Mouse (Mus musculus): ENCODE data around the gene Cryzl2.

The Cryzl2 gene

GRCm38 (mm10) chr1:157458421-157459208 lies at the start of gene Cryzl2:
Gene Cryzl2 (plus strand): TSS chr1:157458577.
- Histone ChIP-seq H3K4me1 (replicated peaks; ENCODE audit: low read depth, low read length) (peaks cover 22% of the 10 kb centered on the region), H3K4me3 (replicated peaks; ENCODE audit: low read length) (peak within 1 kb of the TSS; percentile 71), H3K9me3 (ENCODE audit: low read length) (no peaks in the 10 kb centered on the region), H3K36me3 (ENCODE audit: insufficient read depth, low read length) (no peaks in the 10 kb centered on the region), H3K27me3 (ENCODE audit: insufficient read depth, low read length) (no peaks in the 10 kb centered on the region)
- TF ChIP-seq CTCF (conservative IDR thresholded peaks at IDR 0.05; ENCODE audit: low read length) (peak; percentile 62), POU5F1 (IDR thresholded peaks at IDR 0.05; ENCODE audit: borderline replicate concordance, low read length) (no peak)

DNA sequence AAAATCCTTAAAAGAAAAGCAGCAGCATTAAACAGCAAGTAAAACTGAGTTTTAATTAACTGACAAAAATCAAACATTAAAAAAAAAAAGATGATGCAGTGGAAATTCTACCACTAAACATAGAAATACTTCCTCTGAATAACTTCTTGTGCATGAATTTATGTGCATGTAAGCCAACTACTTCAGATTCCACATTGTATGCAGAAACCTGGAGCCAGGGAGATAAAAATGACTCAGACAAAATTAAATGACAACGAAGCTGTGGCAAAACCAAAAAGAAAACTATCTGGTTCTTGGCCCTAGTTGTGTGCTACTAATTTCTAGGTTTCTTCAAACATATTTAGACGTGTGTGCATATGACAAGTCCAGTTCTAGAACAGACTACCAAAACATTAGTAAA lies 48.7 kb upstream of the Cryzl2 start:
- Histone ChIP-seq H3K36me3 (ENCODE audit: insufficient read depth, low read length) (peaks cover 9% of the 10 kb centered on the region), H3K27me3 (ENCODE audit: insufficient read depth, low read length) (peaks cover 12% of the 10 kb centered on the region), H3K4me3 (replicated peaks; ENCODE audit: low read length) (no peak overlapping the region), H3K9me3 (ENCODE audit: low read length) (no peaks in the 10 kb centered on the region), H3K4me1 (replicated peaks; ENCODE audit: low read depth, low read length) (peaks cover 29% of the 10 kb centered on the region)
- no peak for TF ChIP-seq NANOG (IDR thresholded peaks at IDR 0.05; ENCODE audit: borderline replicate concordance, low read length)
- TF ChIP-seq CTCF (conservative IDR thresholded peaks at IDR 0.05; ENCODE audit: low read length), result no peak
- TF ChIP-seq POU5F1 (IDR thresholded peaks at IDR 0.05; ENCODE audit: borderline replicate concordance, low read length), result no peak

GRCm38 (mm10) chr1:157410937-157411336 lies 47.4 kb upstream of the Cryzl2 start:
- Histone ChIP-seq H3K4me1 (replicated peaks; ENCODE audit: low read depth, low read length) (peaks cover 42% of the 10 kb centered on the region), H3K4me3 (replicated peaks; ENCODE audit: low read length) (peak overlapping the region; percentile 96), H3K27me3 (ENCODE audit: insufficient read depth, low read length) (peaks cover 12% of the 10 kb centered on the region), H3K9me3 (ENCODE audit: low read length) (no peaks in the 10 kb centered on the region), H3K36me3 (ENCODE audit: insufficient read depth, low read length) (peaks cover 13% of the 10 kb centered on the region)
- TF ChIP-seq CTCF (conservative IDR thresholded peaks at IDR 0.05; ENCODE audit: low read length), result no peak
- TF ChIP-seq POU5F1 (IDR thresholded peaks at IDR 0.05; ENCODE audit: borderline replicate concordance, low read length), result no peak
- TF ChIP-seq NANOG (IDR thresholded peaks at IDR 0.05; ENCODE audit: borderline replicate concordance, low read length), result no peak

DNA sequence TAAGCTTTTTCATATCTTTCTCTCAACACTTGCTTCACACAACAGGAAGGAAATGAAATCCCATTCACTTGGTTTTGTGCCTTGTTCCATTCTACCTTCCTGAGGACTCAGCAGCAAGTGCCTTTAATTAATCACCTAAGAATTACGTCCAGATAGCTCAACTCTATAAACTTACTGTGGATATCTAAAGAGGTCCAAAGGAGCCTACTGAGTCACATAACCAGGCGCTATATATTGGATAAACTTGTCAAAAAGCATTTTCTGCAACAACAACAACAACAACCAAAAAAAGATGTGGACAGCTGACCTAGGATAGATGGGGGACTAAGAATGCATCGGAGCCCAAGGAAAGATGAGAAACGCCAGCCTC lies 47.1 kb upstream of the Cryzl2 start:
- H3K4me1 ChIP-seq (replicated peaks; ENCODE audit: low read depth, low read length), result peaks cover 43% of the 10 kb centered on the region
- peaks cover 13% of the 10 kb centered on the region for H3K36me3 ChIP-seq (ENCODE audit: insufficient read depth, low read length)
- H3K9me3 ChIP-seq (ENCODE audit: low read length), result no peaks in the 10 kb centered on the region
- TF ChIP-seq CTCF (conservative IDR thresholded peaks at IDR 0.05; ENCODE audit: low read length), result no peak
- TF ChIP-seq NANOG (IDR thresholded peaks at IDR 0.05; ENCODE audit: borderline replicate concordance, low read length), result no peak
- TF ChIP-seq POU5F1 (IDR thresholded peaks at IDR 0.05; ENCODE audit: borderline replicate concordance, low read length), result no peak
- H3K4me3 ChIP-seq (replicated peaks; ENCODE audit: low read length), result peak overlapping the region; percentile 96
- H3K27me3 ChIP-seq (ENCODE audit: insufficient read depth, low read length), result peaks cover 12% of the 10 kb centered on the region

DNA sequence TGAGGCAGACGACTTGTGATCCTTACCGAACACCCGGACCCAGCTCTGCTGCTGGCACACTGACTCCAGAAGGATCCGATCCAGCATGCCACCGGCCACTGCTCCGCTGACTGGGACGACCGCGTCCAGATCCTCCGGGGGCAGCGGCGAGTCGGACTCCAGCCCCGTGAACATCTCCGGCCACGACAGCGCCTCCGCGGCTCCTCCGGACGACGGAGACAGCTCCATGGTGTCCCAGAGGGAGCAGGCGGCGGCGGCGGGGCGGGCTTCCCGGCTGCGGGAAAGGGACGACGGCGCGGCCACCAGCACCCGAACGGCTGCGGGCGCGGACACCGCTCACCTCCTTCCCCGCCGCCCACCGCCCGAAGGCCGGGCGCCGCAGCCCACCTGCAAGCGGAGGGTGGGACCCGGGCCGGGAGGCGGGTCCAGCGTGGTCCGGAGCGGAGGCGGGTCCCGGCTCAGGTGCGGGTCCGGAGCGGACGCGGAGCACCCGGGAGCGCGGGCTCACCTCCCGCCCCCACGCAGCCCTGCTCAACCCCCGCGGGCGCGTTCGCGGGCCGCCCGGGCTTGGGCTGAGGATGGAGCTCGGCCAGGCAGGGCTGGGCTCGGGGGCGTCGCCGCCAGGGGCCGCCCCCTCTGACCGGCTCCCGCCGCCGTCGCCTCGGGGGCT lies 46.5 kb upstream of the Cryzl2 start:
- Histone ChIP-seq H3K36me3 (ENCODE audit: insufficient read depth, low read length) (peaks cover 16% of the 10 kb centered on the region), H3K9me3 (ENCODE audit: low read length) (no peaks in the 10 kb centered on the region), H3K27me3 (ENCODE audit: insufficient read depth, low read length) (peaks cover 12% of the 10 kb centered on the region), H3K4me3 (replicated peaks; ENCODE audit: low read length) (peak overlapping the region; percentile 96), H3K4me1 (replicated peaks; ENCODE audit: low read depth, low read length) (peaks cover 49% of the 10 kb centered on the region)
- TF ChIP-seq POU5F1 (IDR thresholded peaks at IDR 0.05; ENCODE audit: borderline replicate concordance, low read length) (no peak), CTCF (conservative IDR thresholded peaks at IDR 0.05; ENCODE audit: low read length) (no peak), NANOG (IDR thresholded peaks at IDR 0.05; ENCODE audit: borderline replicate concordance, low read length) (no peak)

DNA sequence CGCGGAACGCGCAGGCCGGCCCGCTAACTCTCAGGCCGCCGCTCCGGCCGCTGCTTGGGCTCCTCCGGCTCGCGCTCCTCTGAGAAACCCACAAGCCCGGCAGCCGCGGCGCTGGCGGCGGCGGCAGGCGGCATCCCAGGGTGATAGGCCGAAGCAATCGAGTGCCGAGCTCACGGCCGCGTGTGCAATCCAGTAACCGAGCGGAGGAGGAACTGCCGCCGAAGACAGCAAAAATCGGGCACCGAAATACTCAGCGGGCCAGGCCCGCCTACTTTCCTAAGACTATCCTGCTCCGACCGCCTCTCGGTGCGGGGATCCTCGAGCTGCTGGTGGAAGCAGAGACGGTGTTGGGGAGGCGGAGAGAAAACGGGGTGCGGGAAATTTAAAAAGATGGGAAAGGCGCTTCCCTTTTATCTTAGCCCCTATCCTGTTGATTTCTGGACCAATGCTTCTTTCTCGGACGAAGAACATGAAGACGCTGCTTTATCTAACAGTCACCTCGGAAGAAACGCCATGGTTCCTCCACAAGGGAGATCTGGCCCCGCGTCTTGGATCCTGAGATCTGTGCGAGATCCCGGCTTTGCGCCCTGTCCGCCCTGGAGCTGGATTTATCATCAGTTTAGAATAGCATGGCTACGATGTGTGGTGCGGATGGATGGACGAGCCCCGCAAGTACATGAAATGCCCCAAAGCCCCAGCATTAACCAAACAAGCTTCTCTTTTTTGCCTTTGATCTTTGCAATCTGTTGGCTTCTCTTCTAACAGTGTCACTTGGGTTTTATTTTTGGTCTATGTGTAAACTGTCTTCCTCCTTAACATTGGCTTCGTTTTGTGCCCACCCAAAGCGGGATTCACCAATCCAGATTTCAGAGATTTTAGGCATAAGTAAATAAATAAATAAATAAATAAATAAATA lies 45.7 kb upstream of the Cryzl2 start, which contains the start of gene Rasal2:
Gene Rasal2 (minus strand): TSS at position 142 of the 916 bp plus-strand sequence.
- TF ChIP-seq CTCF (conservative IDR thresholded peaks at IDR 0.05; ENCODE audit: low read length) (no peak), NANOG (IDR thresholded peaks at IDR 0.05; ENCODE audit: borderline replicate concordance, low read length) (no peak), POU5F1 (IDR thresholded peaks at IDR 0.05; ENCODE audit: borderline replicate concordance, low read length) (no peak)
- no peaks in the 10 kb centered on the region for H3K9me3 ChIP-seq (ENCODE audit: low read length)
- H3K36me3 ChIP-seq (ENCODE audit: insufficient read depth, low read length), result peaks cover 16% of the 10 kb centered on the region
- H3K4me3 ChIP-seq (replicated peaks; ENCODE audit: low read length), result peak within 1 kb of the TSS; percentile 96
- peaks cover 12% of the 10 kb centered on the region for H3K27me3 ChIP-seq (ENCODE audit: insufficient read depth, low read length)
- H3K4me1 ChIP-seq (replicated peaks; ENCODE audit: low read depth, low read length), result peaks cover 56% of the 10 kb centered on the region

- Histone ChIP-seq H3K9me3 (ENCODE audit: low read length) (no peaks in the 10 kb centered on the region), H3K27me3 (ENCODE audit: insufficient read depth, low read length) (peaks cover 10% of the 10 kb centered on the region), H3K36me3 (ENCODE audit: insufficient read depth, low read length) (peaks cover 35% of the 10 kb centered on the region), H3K4me3 (replicated peaks; ENCODE audit: low read length) (no peak overlapping the region), H3K4me1 (replicated peaks; ENCODE audit: low read depth, low read length) (peaks cover 67% of the 10 kb centered on the region)
- TF ChIP-seq NANOG (IDR thresholded peaks at IDR 0.05; ENCODE audit: borderline replicate concordance, low read length) (no peak), CTCF (conservative IDR thresholded peaks at IDR 0.05; ENCODE audit: low read length) (no peak), POU5F1 (IDR thresholded peaks at IDR 0.05; ENCODE audit: borderline replicate concordance, low read length) (no peak)
These were observed 42.6 kb upstream of the Cryzl2 start for GRCm38 (mm10) chr1:157415771-157416170.

DNA sequence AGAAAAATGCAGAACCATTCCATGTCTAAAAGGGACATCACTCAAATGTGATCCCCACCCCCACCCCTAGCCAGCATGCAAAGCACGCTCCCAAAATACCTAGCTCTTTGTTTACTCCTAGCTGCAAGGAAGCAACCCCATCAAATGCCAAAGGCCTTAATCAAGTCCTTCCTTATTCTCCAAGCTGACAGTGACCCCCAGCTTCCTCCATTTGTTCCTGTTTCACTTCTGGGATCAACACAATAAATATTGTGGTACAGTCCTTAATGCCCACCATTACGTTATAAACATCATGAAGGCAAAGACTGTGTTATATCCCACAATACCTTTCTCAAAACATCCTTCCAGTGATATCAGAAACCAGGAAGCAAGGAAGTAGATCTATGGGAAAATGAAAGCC lies 41.7 kb upstream of the Cryzl2 start:
- H3K4me3 ChIP-seq (replicated peaks; ENCODE audit: low read length), result no peak overlapping the region
- peaks cover 35% of the 10 kb centered on the region for H3K36me3 ChIP-seq (ENCODE audit: insufficient read depth, low read length)
- H3K9me3 ChIP-seq (ENCODE audit: low read length), result no peaks in the 10 kb centered on the region
- no peak for TF ChIP-seq NANOG (IDR thresholded peaks at IDR 0.05; ENCODE audit: borderline replicate concordance, low read length)
- TF ChIP-seq POU5F1 (IDR thresholded peaks at IDR 0.05; ENCODE audit: borderline replicate concordance, low read length), result no peak
- no peak for TF ChIP-seq CTCF (conservative IDR thresholded peaks at IDR 0.05; ENCODE audit: low read length)
- H3K27me3 ChIP-seq (ENCODE audit: insufficient read depth, low read length), result peaks cover 1% of the 10 kb centered on the region
- peaks cover 60% of the 10 kb centered on the region for H3K4me1 ChIP-seq (replicated peaks; ENCODE audit: low read depth, low read length)
